Mouse (Mus musculus): ENCODE results near the gene Fam149b.

The Fam149b gene

GRCm38 (mm10) chr14:20347991-20348541 is at the start of gene Fam149b, which contains the start of gene Ecd:
TSS of gene Fam149b (plus strand) at chr14:20348162.
TSS of gene Ecd (minus strand) at chr14:20348121.
- peak; percentile 40; the same call in 1 of the 2 replicates for TF ChIP-seq GATA4 (IDR thresholded peaks at IDR 0.05; ENCODE audit: insufficient replicate concordance, low read length)

GRCm38 (mm10) chr14:20315137-20315536 is 32.8 kb upstream of the Fam149b start:
- TF ChIP-seq GATA4 (IDR thresholded peaks at IDR 0.05; ENCODE audit: insufficient replicate concordance, low read length): no peak

- TF ChIP-seq GATA4 (IDR thresholded peaks at IDR 0.05; ENCODE audit: insufficient replicate concordance, low read length): no peak
Observed at GRCm38 (mm10) chr14:20319420-20319819, 28.5 kb upstream of the Fam149b start.

GRCm38 (mm10) chr14:20324196-20324595 is 23.8 kb upstream of the Fam149b start:
- no peak for TF ChIP-seq GATA4 (IDR thresholded peaks at IDR 0.05; ENCODE audit: insufficient replicate concordance, low read length)

GRCm38 (mm10) chr14:20328474-20328873 is 19.5 kb upstream of the Fam149b start:
- TF ChIP-seq GATA4 (IDR thresholded peaks at IDR 0.05; ENCODE audit: insufficient replicate concordance, low read length): no peak

- no peak for TF ChIP-seq GATA4 (IDR thresholded peaks at IDR 0.05; ENCODE audit: insufficient replicate concordance, low read length)
Observed at GRCm38 (mm10) chr14:20331316-20331715, 16.6 kb upstream of the Fam149b start.

- TF ChIP-seq GATA4 (IDR thresholded peaks at IDR 0.05; ENCODE audit: insufficient replicate concordance, low read length): no peak
Observed at GRCm38 (mm10) chr14:20339415-20339814, 8.5 kb upstream of the Fam149b start.

- no peak for TF ChIP-seq GATA4 (IDR thresholded peaks at IDR 0.05; ENCODE audit: insufficient replicate concordance, low read length)
Observed at GRCm38 (mm10) chr14:20340149-20340548, 7.8 kb upstream of the Fam149b start.

- TF ChIP-seq GATA4 (IDR thresholded peaks at IDR 0.05; ENCODE audit: insufficient replicate concordance, low read length): no peak
Observed at GRCm38 (mm10) chr14:20340866-20341265, 7.1 kb upstream of the Fam149b start.

GRCm38 (mm10) chr14:20345885-20346284 is 2.1 kb upstream of the Fam149b start:
- no peak for TF ChIP-seq GATA4 (IDR thresholded peaks at IDR 0.05; ENCODE audit: insufficient replicate concordance, low read length)

- no peak for TF ChIP-seq GATA4 (IDR thresholded peaks at IDR 0.05; ENCODE audit: insufficient replicate concordance, low read length)
Observed at GRCm38 (mm10) chr14:20347441-20347990, 446 bp upstream of the Fam149b start.

- TF ChIP-seq GATA4 (IDR thresholded peaks at IDR 0.05; ENCODE audit: insufficient replicate concordance, low read length): no peak
Observed at GRCm38 (mm10) chr14:20363230-20363629, 15.3 kb downstream of the Fam149b start.

- TF ChIP-seq GATA4 (IDR thresholded peaks at IDR 0.05; ENCODE audit: insufficient replicate concordance, low read length): no peak
Observed at GRCm38 (mm10) chr14:20368271-20368670, 20.3 kb downstream of the Fam149b start.

GRCm38 (mm10) chr14:20370798-20371197 is 22.8 kb downstream of the Fam149b start:
- TF ChIP-seq GATA4 (IDR thresholded peaks at IDR 0.05; ENCODE audit: insufficient replicate concordance, low read length): no peak

- TF ChIP-seq GATA4 (IDR thresholded peaks at IDR 0.05; ENCODE audit: insufficient replicate concordance, low read length): no peak
Observed at GRCm38 (mm10) chr14:20371854-20372253, 23.9 kb downstream of the Fam149b start.

- TF ChIP-seq GATA4 (IDR thresholded peaks at IDR 0.05; ENCODE audit: insufficient replicate concordance, low read length): no peak
Observed at GRCm38 (mm10) chr14:20377112-20377521, 29.2 kb downstream of the Fam149b start.
